Mouse (Mus musculus) CD4-positive, CD25-positive, alpha-beta regulatory T cell, adult 4 months (primary cell): ENCODE measurements around the gene 4921511C20Rik. TPM values are rescaled to one million over a fixed set of nuclear protein-coding genes. Genes with fewer than 3 reads are reported as not detected.

ENCODE experiments used
- ATAC-seq: one replicate; pipeline ENCODE4 v1.8.0; 2017
- polyA plus RNA-seq, 2 experiments: library from polyadenylated mRNA; unstranded; fragments of 100-300 nt; shearing (Covaris generic); gene quantifications; one replicate each; pipeline ENCODE4 v1.2.1; 2017

The 4921511C20Rik gene
- not detected for polyA plus RNA-seq

GRCm38 (mm10) chrX:127393993-127394392 lies at the start of gene 4921511C20Rik:
TSS of gene 4921511C20Rik (plus strand) at chrX:127394293.
- ATAC-seq: no peak
